Mouse (Mus musculus) spleen, postnatal 4 days (tissue): ENCODE measurements around the gene Foxk1.

Experiments
- DNase-seq, 2 experiments: peaks; one replicate each; pipeline ENCODE4 v3.0.0; 2022; ENCODE audit warnings: low spot score in 2 of 2

Foxk1 gene

GRCm38 (mm10) chr5:142400981-142401640 lies at the start of gene Foxk1:
Gene Foxk1, plus strand, starts transcription at chr5:142401497.
- peak; percentile 90 to 97 for DNase-seq

- DNase-seq = no peak
Observed at GRCm38 (mm10) chr5:142352336-142352892, 48.9 kb upstream of the Foxk1 start.

DNA sequence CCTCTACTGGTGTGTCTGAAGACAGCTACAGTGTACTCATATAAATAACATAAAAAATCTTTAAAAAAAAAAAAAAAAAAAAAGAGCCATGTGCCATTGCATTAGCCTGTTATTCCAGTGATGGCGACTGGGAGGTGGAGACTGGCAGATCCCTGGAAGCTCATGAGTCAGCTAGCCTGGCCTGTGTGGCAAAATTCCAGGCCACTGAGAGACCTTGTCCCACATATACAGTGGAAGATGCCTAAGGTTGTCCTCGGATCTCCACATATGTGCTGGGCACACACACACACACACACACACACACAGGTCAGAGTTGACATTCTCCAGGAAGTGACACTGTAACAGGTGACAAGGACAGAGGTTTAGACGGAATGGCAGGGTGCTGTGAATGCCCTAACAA lies 46.2 kb upstream of the Foxk1 start:
- DNase-seq = no peak

DNA sequence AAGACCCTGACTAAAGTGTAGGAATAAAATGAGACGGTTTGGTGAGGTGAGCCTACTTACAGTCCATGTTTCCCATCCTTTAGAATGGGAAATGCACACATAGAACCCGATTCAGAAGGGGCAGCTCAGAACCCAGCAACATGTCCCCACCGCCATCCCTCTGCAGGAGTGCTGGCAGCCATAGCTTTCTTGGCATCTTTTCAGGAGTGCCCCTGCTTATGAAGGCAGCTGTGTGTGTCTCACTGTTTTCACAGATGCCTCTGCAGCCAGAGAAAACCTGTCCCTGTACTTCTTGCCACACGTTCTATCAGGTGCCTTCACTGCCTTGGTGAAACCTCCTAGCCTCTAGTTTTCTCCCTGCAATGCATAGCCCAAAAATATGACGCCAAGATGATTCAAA lies 40.1 kb upstream of the Foxk1 start:
- DNase-seq = no peak

DNA sequence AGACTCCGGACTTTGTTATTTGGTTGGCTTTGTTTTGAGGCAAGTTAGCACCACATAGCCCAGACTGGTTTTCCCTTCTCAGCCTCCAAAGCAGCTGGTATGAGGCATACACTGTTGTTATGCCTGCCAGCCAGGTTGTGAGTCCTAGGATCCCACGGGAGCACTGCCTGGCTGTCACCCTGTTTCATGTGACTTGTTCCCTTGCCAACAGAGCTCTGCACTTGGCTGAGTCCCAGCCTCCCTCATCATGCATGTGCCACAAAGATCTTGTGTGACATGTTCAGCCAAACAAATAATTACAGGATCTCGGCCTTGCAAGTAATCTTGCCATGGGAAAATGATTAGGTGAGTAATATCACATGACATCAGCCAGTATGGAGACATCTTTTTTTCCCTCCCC lies 38.4 kb upstream of the Foxk1 start:
- DNase-seq = no peak

DNA sequence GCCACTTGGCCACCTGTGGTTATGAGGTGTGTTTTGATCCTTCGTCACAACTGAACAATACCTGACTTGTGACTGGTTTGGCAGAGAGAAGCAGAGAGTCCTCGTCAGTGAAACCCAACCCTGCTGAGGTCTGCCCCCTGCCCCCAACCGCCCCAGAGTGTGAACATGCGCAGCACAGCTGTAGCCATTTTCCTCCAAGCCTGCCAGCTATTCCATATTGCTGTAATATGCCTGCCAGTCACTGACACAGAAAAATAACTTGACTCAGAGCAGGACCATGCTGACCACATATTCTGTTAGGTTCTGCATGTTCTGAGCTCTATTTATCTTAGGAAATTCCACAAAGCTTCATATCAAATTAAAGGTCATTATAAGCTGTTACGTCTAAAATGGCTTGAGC lies 37.2 kb upstream of the Foxk1 start:
- no peak for DNase-seq

DNA sequence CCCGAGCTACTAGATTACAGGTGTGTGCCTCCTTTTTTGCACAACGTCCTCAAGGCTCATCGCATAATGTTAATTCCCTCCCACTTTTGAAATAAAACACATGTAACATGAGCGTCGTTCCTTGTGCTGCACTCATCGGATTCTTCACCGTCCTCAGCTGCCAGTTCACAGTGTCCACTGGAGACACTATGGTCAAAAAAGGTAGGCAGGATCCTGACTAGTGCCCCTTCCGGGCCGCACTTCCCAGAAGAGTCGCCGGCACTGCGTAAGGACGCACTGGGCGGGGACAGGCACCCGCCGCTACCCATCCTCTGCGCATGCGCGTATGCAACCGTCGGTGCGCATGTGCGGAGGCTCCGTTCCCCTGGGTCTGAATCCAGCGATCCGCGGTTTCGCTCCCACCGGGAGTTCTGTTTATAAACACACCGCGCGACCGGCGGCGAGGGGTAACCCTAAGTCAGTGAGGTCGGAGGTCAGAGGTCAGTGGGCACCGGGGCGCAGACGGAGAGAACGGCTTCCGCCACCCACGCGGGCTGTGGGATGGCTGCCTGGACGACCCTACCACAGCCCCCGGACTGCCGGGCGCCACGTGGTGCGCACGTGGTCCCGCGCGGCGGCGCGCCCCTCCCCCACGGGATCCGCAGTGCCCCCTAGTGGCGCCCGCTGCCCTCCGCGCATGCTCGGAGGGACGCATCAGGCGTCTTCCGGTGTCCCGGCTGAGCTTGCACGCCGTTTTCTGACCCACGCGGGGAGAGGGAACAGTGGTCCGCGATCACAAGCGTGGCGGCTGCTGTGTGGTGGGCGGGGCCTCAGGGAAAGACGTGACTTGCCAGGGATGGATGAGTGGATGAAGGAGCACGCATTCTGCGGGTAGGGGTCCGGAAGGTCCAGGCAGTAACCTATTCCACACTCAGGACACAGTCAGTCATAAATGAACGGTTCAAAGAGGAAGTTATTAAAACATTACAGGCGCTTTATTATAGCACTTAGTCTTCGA lies 33.9 kb upstream of the Foxk1 start:
- DNase-seq = peak; percentile 98 to 100

- no peak for DNase-seq
Observed at GRCm38 (mm10) chr5:142368122-142368521, 33.2 kb upstream of the Foxk1 start.

- no peak for DNase-seq
Observed at GRCm38 (mm10) chr5:142370406-142371171, 30.7 kb upstream of the Foxk1 start.

- DNase-seq = no peak
Observed at GRCm38 (mm10) chr5:142371172-142372155, 29.8 kb upstream of the Foxk1 start.

GRCm38 (mm10) chr5:142372207-142372606 lies 29.1 kb upstream of the Foxk1 start:
- DNase-seq = no peak

DNA sequence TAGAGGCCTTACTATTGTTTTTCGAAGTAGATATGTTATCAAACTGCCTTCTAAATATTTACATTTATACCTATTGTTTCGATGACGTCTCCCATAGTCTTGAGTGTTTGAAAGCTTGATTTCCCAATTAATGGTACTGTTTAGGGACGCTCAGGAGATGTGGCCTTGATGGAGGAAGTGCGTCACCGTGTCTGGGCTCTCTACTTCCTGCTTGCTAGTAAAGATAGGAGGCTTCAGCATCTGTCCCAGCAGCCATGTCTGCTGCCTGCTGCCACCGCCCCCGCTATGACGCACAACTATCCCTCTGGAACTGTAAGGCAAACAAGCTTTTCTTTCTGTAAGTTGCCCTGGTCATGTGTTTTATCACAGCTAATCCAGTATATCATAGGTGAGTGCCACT lies 27.0 kb upstream of the Foxk1 start:
- DNase-seq = no peak

DNA sequence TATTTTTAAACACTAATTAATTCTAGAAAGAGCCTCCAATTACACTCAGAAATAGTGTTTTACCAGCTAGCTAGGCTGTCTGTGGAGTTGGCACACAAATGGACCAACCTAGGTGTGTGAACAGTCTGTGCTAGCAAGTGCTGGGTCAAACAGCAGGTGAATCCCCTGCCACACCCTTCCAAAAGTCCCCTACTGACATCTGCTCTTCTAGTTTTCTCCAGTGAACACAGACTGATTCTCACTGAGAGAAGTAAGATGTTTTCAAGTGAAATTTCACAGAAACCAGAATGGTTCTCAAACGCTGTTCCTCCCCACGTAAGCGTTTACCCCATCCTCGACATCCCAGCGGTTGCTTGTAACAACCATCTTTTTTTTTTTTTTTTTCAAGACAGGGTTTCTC lies 25.7 kb upstream of the Foxk1 start:
- DNase-seq = no peak

DNA sequence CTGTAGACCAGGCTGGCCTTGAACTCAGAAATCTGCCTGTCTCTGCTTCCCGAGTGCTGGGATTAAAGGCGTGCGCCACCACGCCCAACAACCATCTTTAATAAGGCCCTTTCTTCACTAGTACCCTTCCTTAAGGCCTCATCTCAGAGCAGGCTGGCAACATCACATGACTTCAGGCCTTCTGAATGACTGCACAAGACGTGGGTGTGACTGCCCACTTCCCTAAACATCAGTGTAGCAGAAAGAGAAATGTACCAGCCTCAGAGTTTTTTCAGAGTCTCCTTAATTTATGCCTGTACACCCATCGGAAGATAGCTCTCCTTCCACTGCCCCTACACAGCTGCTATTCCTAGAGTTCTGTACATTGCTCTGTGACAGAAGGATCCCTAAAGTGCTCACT lies 25.2 kb upstream of the Foxk1 start:
- peak in 1 of 2 experiments; percentile 39 for DNase-seq

DNA sequence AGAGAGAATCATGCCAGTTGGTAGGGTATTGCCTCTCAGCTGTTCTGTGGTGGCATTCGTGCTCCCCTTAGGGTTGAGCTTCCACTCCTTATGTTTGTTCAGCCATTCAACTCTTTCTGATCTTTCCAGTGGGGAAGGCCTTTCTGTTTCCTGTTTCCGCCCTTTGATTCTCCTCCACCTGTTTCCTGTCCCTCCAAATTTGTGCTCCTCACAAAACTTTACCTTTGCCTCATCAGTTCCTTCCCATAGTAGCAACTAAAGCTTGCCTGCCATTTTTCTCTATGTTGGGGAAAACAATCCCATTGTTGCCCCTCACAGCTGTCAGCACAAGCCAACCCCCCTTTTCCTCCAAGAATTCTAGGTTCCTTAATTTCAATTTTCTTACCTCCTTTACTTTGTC lies 23.2 kb upstream of the Foxk1 start:
- no peak for DNase-seq

DNA sequence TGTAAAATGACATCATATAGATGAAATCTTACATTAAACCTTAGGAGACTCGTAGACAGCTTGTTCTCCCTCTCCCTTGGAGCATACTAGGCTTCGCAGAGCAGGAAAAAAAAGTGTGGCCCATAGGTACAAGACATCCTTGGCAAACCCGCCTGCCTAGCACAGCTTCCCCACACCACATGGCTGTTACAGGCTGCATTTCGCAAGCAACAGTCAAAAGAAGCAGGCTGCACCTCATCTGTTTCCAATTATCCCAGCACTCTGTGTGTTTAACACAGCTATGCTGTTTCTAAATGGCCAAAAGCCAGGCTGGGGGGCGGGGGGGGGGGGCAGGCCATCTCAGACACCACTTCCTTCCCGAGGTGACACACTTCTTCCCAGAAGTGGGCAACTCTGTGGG lies 20.8 kb upstream of the Foxk1 start:
- DNase-seq = no peak

DNA sequence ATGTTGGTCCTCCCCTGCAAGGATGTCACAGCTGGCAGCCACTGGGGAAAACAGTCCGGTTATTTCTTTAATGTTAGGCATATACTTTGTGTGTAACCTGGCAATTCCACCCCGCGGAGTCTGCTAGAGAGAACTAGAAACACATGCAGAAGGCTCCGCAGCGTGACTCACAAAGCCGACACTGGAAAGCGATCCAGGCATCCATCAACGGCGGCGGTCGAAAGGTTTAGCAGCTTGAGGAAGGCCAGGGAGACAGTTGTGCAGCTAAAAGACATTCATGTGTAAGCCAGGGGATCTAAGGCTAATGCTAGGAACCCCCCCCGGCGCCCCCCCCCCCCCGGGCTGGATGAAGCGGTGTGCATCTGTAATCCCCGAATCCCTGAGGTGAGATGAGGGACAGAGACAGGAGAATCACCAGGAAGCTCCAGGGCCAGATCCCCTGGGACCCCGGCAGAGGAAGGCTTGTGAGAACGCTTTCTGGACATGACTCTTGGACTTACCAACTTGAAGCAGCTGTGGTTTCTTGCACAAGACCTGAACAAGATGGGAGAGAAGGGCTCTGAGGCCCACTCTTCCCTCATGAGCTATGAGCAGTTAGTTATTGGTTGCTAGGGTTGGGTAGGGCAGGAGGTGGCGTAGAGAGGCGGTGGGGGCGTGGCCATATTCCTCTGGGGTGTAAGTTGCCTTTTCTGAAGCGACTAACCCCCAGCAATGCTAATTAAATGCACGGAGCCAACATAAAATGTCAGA lies 16.2 kb upstream of the Foxk1 start:
- DNase-seq = peak in 1 of 2 experiments; percentile 41

DNA sequence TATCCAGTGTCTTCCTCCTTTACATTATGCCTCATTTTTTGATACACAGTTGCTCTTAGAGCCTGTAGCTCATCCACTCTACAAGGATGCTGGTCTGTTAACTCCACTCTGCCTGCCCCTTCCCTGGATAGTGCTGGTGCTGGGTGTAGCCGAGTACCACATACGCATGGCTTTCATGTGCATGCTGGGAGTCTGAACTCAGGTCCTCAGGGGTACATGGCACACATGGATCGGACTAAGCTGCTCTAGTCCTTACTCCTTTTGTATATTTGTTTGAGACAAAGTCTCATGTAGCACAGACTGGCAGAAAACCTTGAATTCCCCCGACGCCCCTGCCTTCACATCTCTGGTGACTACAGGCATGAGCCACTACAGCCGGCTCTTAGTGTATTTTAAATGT lies 15.0 kb upstream of the Foxk1 start:
- DNase-seq = no peak

GRCm38 (mm10) chr5:142386784-142387680 lies 14.3 kb upstream of the Foxk1 start:
- DNase-seq = no peak
